Mouse (Mus musculus): Measurements from ENCODE around the gene Tmem262.

Tmem262 gene

GRCm38 (mm10) chr19:6102169-6102853 lies 22.5 kb downstream of the Tmem262 start:
- no peak for DNase-seq

- DNase-seq: no peak
These were observed 24.6 kb downstream of the Tmem262 start for GRCm38 (mm10) chr19:6104476-6104875.

- DNase-seq: no peak
These were observed 25.8 kb downstream of the Tmem262 start, which contains the start of gene Naaladl1 for GRCm38 (mm10) chr19:6105586-6105985. Gene Naaladl1 (plus strand): TSS chr19:6105782.

GRCm38 (mm10) chr19:6113116-6113515 lies 33.3 kb downstream of the Tmem262 start:
- no peak for DNase-seq

GRCm38 (mm10) chr19:6116113-6116850 lies 36.4 kb downstream of the Tmem262 start:
- DNase-seq: no peak

- no peak for DNase-seq
These were observed 37.6 kb downstream of the Tmem262 start for GRCm38 (mm10) chr19:6117346-6117985.

- peak; percentile 79 to 84 for DNase-seq
These were observed 38.3 kb downstream of the Tmem262 start, which contains the start of gene Sac3d1 for GRCm38 (mm10) chr19:6117986-6118676. Gene Sac3d1 (minus strand): TSS chr19:6118650.

- DNase-seq: peak in 1 of 2 experiments; percentile 10
These were observed 38.9 kb downstream of the Tmem262 start for GRCm38 (mm10) chr19:6118677-6119185.

GRCm38 (mm10) chr19:6121761-6122160 lies 41.9 kb downstream of the Tmem262 start:
- DNase-seq: no peak

GRCm38 (mm10) chr19:6123330-6123729 lies 43.5 kb downstream of the Tmem262 start:
- DNase-seq: no peak

GRCm38 (mm10) chr19:6124898-6125297 lies 45.1 kb downstream of the Tmem262 start:
- DNase-seq: no peak

- DNase-seq: peak in 1 of 2 experiments; percentile 55
These were observed 46.5 kb downstream of the Tmem262 start for GRCm38 (mm10) chr19:6126289-6126688.

GRCm38 (mm10) chr19:6126789-6127580 lies 47.2 kb downstream of the Tmem262 start:
- no peak for DNase-seq

GRCm38 (mm10) chr19:6127760-6128341 lies 48.0 kb downstream of the Tmem262 start, which contains the start of gene Snx15:
Gene Snx15 (minus strand): TSS chr19:6128304.
- DNase-seq: peak; percentile 91 to 93
